Mouse (Mus musculus) cerebellum, postnatal 25 days (tissue): ENCODE measurements around the gene Lima1.
"Not testable (repeated sequence)": the region's sequence is repeated elsewhere in the genome, so short reads cannot be mapped to it uniquely, and the experiment has no call there.

Experiments used
- DNase-seq, 2 experiments: peaks; one replicate each; pipeline ENCODE4 v3.0.0; 2021; ENCODE audit warnings: mixed read lengths in 2 of 2

Lima1 gene

GRCm38 (mm10) chr15:99875334-99875869 lies at the start of gene Lima1:
TSS of gene Lima1 (minus strand) at chr15:99875456.
- DNase-seq = peak; percentile 84 to 95

- DNase-seq = no peak
Observed at GRCm38 (mm10) chr15:99919601-99920158, 44.4 kb upstream of the Lima1 start.

- no peak for DNase-seq
Observed at GRCm38 (mm10) chr15:99917264-99917663, 42.0 kb upstream of the Lima1 start.

GRCm38 (mm10) chr15:99914613-99915012 lies 39.4 kb upstream of the Lima1 start:
- no peak for DNase-seq

- DNase-seq = no peak
Observed at GRCm38 (mm10) chr15:99911785-99912184, 36.5 kb upstream of the Lima1 start.

- DNase-seq = peak; percentile 50 to 67
Observed at GRCm38 (mm10) chr15:99909339-99909996, 34.2 kb upstream of the Lima1 start.

- DNase-seq = no peak
Observed at GRCm38 (mm10) chr15:99907514-99907913, 32.3 kb upstream of the Lima1 start.

- DNase-seq = no peak
Observed at GRCm38 (mm10) chr15:99907041-99907440, 31.8 kb upstream of the Lima1 start.

- no peak for DNase-seq
Observed at GRCm38 (mm10) chr15:99904841-99905240, 29.6 kb upstream of the Lima1 start.

- peak; percentile 43 to 67 for DNase-seq
Observed at GRCm38 (mm10) chr15:99904333-99904732, 29.1 kb upstream of the Lima1 start.

- DNase-seq = no peak
Observed at GRCm38 (mm10) chr15:99903227-99903626, 28.0 kb upstream of the Lima1 start.

- DNase-seq = no peak
Observed at GRCm38 (mm10) chr15:99902786-99903185, 27.5 kb upstream of the Lima1 start.

- no peak for DNase-seq
Observed at GRCm38 (mm10) chr15:99896621-99897020, 21.4 kb upstream of the Lima1 start.

GRCm38 (mm10) chr15:99891355-99891754 lies 16.1 kb upstream of the Lima1 start:
- DNase-seq = no peak

- DNase-seq = no peak
Observed at GRCm38 (mm10) chr15:99890412-99891236, 15.4 kb upstream of the Lima1 start.

- no peak for DNase-seq
Observed at GRCm38 (mm10) chr15:99889275-99889874, 14.1 kb upstream of the Lima1 start.

- DNase-seq = not testable (repeated sequence)
Observed at GRCm38 (mm10) chr15:99887130-99887529, 11.9 kb upstream of the Lima1 start.

- no peak for DNase-seq
Observed at GRCm38 (mm10) chr15:99884038-99884437, 8.8 kb upstream of the Lima1 start.

GRCm38 (mm10) chr15:99878541-99878940 lies 3.3 kb upstream of the Lima1 start:
- no peak for DNase-seq

- peak; percentile 29 to 37 for DNase-seq
Observed at GRCm38 (mm10) chr15:99874612-99875333, 483 bp downstream of the Lima1 start.

GRCm38 (mm10) chr15:99872543-99872942 lies 2.7 kb downstream of the Lima1 start:
- no peak for DNase-seq

- no peak for DNase-seq
Observed at GRCm38 (mm10) chr15:99867654-99868053, 7.6 kb downstream of the Lima1 start.
